Mouse (Mus musculus) right cerebral cortex, postnatal 4 days (tissue): ENCODE measurements at regions not wholly inside any gene's neighbourhood (a gene's known extent, or its start where the extent isn't known, plus 50 kb on each side); places are given as distances from the start of the nearest gene placed in this dataset.
"Not testable (repeated sequence)": the region's sequence is repeated elsewhere in the genome, so short reads cannot be mapped to it uniquely, and the experiment has no call there.

Experiments used
- DNase-seq: peaks from one replicate; pipeline ENCODE4 v3.0.0-alpha.2; 2022

DNA sequence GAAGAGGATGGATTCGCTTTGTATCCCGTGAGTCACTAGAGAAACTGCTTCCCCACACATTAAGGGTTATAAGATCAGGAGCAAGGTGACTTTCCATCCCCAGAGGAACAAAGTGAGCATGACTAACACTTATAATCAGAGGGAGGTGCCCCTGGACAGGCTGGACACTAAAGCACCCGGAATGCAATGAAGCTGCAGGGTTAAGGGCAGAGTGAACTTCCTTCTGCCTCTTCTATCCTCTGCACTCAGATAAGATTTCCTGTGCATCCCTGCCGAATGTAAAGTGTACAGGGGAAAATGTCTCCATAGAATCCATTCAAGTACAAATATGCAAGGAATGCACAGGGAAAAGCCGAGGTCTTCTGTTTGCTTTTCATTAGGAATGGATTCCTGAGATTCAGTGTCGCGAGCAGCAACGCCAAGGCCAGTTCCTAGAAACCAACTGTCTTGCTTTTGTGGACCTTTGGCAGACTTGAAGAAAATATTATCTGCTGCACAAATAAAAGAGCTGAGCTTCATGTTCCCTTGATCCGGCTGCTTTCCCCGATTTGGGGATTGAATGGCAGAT lies 58.5 kb upstream of the Fbxl7 start:
- DNase-seq = no peak

GRCm38 (mm10) chr15:26958980-26959379 lies 63.6 kb upstream of the Fbxl7 start:
- no peak for DNase-seq

- no peak for DNase-seq
These were observed 73.1 kb upstream of the Fbxl7 start for GRCm38 (mm10) chr15:26968392-26969025.

DNA sequence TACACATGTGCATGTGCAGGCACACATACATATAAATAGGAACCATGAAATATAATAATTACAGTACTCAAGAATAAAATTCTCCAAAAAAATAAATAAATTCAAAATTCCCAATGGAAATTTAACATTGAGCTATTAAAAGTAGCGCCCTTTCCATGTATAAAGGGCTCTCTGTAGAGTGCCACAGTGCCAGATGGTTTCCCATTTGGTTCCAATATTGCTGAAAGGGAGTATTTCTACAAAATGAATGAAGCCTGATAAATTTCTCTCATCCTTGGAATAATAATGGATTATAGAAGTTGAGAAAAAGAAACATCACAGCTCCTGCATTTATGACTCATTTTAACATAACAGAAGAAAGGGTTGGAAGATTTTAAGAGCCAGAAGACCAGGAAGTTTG lies 75.4 kb upstream of the Fbxl7 start:
- DNase-seq = no peak

- DNase-seq = no peak
These were observed 97.7 kb upstream of the Fbxl7 start for GRCm38 (mm10) chr15:26993054-26993453.

DNA sequence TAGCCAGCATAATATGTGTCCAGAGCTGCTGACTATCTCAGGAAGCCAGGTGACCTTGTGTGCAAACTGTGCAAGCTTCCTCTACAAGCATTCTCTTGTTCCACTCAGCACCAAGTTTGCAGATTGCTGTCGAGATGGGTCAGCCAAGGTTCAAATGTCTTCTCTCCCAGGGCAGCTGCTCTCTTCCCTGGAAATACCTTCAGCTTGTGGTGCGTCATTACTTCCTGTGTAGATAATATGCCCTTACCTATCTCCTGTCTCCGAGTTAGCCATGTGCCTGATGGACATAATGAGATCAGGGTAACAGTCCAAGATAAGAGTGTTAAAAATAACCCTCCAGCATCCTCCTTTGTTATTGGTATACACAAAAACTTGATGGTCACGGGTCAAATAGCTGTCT lies 113.7 kb upstream of the Fbxl7 start:
- DNase-seq = no peak

GRCm38 (mm10) chr15:27013906-27014658 lies 118.7 kb upstream of the Fbxl7 start:
- no peak for DNase-seq

DNA sequence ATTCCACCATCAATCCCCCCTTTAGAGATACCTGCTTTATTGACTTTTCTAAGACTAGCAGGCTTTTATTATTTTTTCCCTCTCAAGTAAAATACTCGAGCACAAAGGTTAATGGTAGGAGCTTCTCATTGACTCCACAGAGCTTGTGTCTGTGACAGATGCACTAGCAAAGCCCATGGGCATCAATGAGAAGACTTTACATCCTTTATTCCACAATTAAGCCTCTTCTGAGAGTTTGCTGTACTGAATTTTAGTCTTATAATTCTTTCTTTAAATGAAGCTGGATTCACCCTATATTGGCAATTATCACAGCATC lies 119.2 kb upstream of the Fbxl7 start:
- DNase-seq = no peak

DNA sequence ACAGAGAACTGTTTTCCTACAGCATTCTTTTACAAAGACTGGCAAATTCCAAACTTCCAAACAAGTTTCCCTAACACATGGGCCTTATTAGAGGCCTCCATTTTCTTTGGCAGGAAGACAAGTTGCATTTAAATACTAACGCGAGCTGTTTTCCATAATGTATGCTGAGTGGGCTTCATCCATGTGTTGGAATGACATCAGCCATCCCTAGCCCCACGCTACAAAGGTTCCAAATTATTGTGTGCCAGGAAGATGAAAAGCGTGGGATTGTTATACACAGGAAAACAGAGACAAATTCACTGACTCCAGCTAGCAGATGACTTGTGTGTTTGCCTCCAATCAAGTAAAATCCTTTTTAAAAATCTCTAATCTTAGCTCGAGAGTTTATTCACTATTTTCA lies 125.1 kb upstream of the Fbxl7 start:
- DNase-seq = no peak

GRCm38 (mm10) chr15:27033261-27033660 lies 137.9 kb upstream of the Fbxl7 start:
- DNase-seq = no peak

DNA sequence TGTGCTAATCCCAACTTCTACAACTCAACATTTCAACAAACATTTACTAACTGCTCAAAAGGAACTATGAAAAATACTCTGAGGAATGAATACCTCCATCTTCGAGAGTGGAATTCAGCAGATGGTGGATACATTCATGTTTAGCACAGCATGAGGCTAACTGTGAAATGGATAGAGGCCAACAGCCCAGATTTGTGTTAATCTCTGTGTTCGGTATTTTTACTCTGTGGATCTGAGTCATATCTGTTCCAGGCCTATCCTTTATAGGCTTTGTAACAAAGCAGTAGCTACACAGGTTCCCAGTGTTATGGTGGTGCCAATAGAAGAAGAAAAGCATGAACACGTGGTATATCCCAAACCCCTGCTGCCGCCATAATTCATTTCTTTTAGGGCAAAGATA lies 148.4 kb upstream of the Fbxl7 start:
- DNase-seq = no peak

- no peak for DNase-seq
These were observed 155.3 kb upstream of the Fbxl7 start for GRCm38 (mm10) chr15:27050673-27051072.

DNA sequence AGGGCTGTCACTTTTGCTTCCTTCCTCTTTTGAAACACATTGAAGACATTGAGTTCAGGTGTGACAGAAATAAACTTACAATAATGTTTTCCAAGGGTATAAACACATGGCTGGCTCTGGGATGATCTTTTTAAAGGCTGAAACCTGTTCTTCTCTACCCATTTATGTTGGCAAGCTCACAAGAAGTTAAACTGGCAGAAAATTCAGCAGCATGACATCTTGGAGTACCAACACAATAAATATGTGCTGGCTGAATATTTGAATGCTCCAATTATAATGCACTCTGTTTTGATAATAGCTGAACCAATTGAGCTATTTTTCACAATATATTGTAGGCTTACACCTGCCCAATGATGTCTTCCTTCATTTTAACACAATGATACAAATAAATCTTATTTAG lies 168.1 kb upstream of the Fbxl7 start:
- DNase-seq = no peak

GRCm38 (mm10) chr15:27063971-27064370 lies 168.6 kb upstream of the Fbxl7 start:
- peak; percentile 58 for DNase-seq

DNA sequence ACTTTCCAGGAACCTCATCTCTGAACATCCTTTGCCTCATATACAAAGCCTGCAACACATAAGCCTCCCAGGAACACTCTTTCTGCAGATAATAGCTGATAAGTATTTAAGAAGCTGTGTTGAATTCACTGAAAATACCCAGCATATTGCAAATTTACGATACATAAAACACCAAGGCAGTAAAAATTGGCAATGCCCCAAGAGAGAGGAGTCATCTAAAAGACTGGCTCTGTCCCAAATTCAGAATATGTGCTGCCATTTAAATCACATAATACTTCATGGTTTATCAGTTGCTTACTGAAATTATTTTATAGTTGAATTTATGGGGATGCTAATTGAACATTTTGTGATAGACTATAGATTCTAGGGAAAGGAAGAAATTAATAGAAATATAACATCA lies 172.3 kb upstream of the Fbxl7 start:
- no peak for DNase-seq

DNA sequence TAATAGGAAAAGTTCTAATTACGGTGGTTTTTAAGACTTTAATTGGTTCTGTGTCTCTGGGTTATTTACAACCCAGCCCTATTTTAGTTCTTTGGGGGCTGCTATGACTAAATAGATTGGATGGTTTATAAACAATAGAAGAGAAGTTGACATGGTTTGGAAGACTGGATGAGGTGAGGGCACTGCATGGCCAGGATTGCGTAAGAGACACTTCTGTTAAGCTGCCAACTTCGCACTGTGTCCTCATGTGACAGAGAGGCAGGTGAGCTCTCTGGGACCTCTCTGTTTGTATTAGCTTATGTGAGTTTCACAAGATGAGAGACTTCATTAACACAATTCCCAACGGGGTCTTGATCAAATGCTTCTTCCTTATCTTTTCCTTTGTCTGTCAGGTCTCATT lies 182.5 kb upstream of the Fbxl7 start:
- no peak for DNase-seq

GRCm38 (mm10) chr15:27082826-27083225 lies 187.4 kb upstream of the Fbxl7 start:
- DNase-seq = no peak

GRCm38 (mm10) chr15:27083596-27083995 lies 188.2 kb upstream of the Fbxl7 start:
- DNase-seq = no peak

- DNase-seq = no peak
These were observed 193.8 kb upstream of the Fbxl7 start for GRCm38 (mm10) chr15:27089155-27089554.

DNA sequence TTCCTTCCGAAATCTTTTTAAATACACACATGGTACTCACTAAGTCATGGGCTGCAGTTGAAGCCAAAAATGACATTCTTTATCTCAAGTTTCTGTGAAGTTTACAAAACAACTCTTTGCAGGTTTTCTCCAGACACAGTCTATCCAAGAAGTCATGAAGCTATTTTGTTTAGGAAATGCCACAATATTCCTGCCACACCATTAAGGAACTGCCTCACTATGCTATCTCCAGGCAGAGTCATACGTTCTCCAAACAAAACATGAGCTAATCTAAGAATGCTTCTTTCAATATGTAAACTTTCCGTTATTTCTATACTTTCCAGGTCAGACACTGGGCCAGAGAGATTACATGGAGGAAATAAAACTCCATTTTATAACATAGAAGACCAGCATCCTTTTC lies 198.7 kb upstream of the Fbxl7 start:
- DNase-seq = no peak

GRCm38 (mm10) chr15:27095231-27095630 lies 199.9 kb upstream of the Fbxl7 start:
- no peak for DNase-seq

GRCm38 (mm10) chr15:27101610-27102009 lies 206.2 kb upstream of the Fbxl7 start:
- DNase-seq = not testable (repeated sequence)

GRCm38 (mm10) chr15:27109130-27109529 lies 213.8 kb upstream of the Fbxl7 start:
- no peak for DNase-seq

GRCm38 (mm10) chr15:27129697-27130096 lies 234.3 kb upstream of the Fbxl7 start:
- DNase-seq = no peak

- DNase-seq = no peak
These were observed 237.4 kb upstream of the Fbxl7 start for GRCm38 (mm10) chr15:27132761-27133160.
